Mouse (Mus musculus) gastrocnemius, postnatal 25 days (tissue): ENCODE measurements at regions not wholly inside any gene's neighbourhood (a gene's known extent, or its start where the extent isn't known, plus 50 kb on each side); places are given as distances from the start of the nearest gene placed in this dataset.

ENCODE experiments used
- DNase-seq: peaks from one replicate; pipeline ENCODE4 v3.0.0; 2022

- no peak for DNase-seq
Observed at GRCm38 (mm10) chr5:51757864-51758263, 190.3 kb upstream of the Ppargc1a start.

GRCm38 (mm10) chr5:51752024-51752423, 184.5 kb upstream of the Ppargc1a start:
- DNase-seq: no peak

- DNase-seq: no peak
Observed at GRCm38 (mm10) chr5:51750456-51750855, 182.9 kb upstream of the Ppargc1a start.

GRCm38 (mm10) chr5:51740893-51741292, 173.4 kb upstream of the Ppargc1a start:
- no peak for DNase-seq

- no peak for DNase-seq
Observed at GRCm38 (mm10) chr5:51730241-51730640, 162.7 kb upstream of the Ppargc1a start.

- no peak for DNase-seq
Observed at GRCm38 (mm10) chr5:51729771-51730170, 162.2 kb upstream of the Ppargc1a start.

- no peak for DNase-seq
Observed at GRCm38 (mm10) chr5:51726762-51727161, 159.2 kb upstream of the Ppargc1a start.

- DNase-seq: no peak
Observed at GRCm38 (mm10) chr5:51718911-51719310, 151.4 kb upstream of the Ppargc1a start.

GRCm38 (mm10) chr5:51718451-51718850, 150.9 kb upstream of the Ppargc1a start:
- no peak for DNase-seq

GRCm38 (mm10) chr5:51711860-51712560, 144.5 kb upstream of the Ppargc1a start:
- no peak for DNase-seq

- DNase-seq: no peak
Observed at GRCm38 (mm10) chr5:51710664-51711063, 143.1 kb upstream of the Ppargc1a start.

GRCm38 (mm10) chr5:51709447-51709991, 142.0 kb upstream of the Ppargc1a start:
- no peak for DNase-seq

GRCm38 (mm10) chr5:51679884-51680283, 112.4 kb upstream of the Ppargc1a start:
- DNase-seq: no peak

- DNase-seq: no peak
Observed at GRCm38 (mm10) chr5:51671190-51671589, 103.7 kb upstream of the Ppargc1a start.

GRCm38 (mm10) chr5:51665241-51665640, 97.7 kb upstream of the Ppargc1a start:
- DNase-seq: no peak

GRCm38 (mm10) chr5:51658232-51658896, 90.8 kb upstream of the Ppargc1a start:
- DNase-seq: no peak

- DNase-seq: no peak
Observed at GRCm38 (mm10) chr5:51653507-51653906, 86.0 kb upstream of the Ppargc1a start.

GRCm38 (mm10) chr5:51624400-51624799, 56.9 kb upstream of the Ppargc1a start:
- DNase-seq: no peak
